Mouse (Mus musculus): Measurements from ENCODE around the gene Eif6. TPM values are rescaled to one million over a fixed set of nuclear protein-coding genes. Genes with fewer than 3 reads are reported as not detected.

Gene Eif6
- polyA plus RNA-seq, 1 experiment, result 340 TPM

- no peak overlapping the region for H3ac ChIP-seq (ENCODE audit: control insufficient read depth, insufficient read length, low read depth)
- TF ChIP-seq MAX (IDR thresholded peaks at IDR 0.05), result peak; percentile 58
- peak; percentile 93 for TF ChIP-seq MYOD1 (IDR thresholded peaks at IDR 0.05; ENCODE audit: control insufficient read depth, insufficient read length, low read depth)
- TF ChIP-seq FOSL1 (IDR thresholded peaks at IDR 0.05; ENCODE audit: insufficient read depth, low read length, poor library complexity, severe bottlenecking), result peak; percentile 93
- TF ChIP-seq CTCF (IDR thresholded peaks at IDR 0.05; ENCODE audit: control insufficient read depth, insufficient read depth, insufficient read length), result no peak
- no peaks in the 10 kb centered on the region for H3K27me3 ChIP-seq (ENCODE audit: control insufficient read depth, insufficient read depth, insufficient read length)
- H3K79me2 ChIP-seq (ENCODE audit: control insufficient read depth, insufficient read depth), result no peaks in the 10 kb centered on the region
- H3K4me3 ChIP-seq (ENCODE audit: insufficient read depth, poor library complexity, severe bottlenecking), result no peak overlapping the region
- no peaks in the 10 kb centered on the region for H3K79me3 ChIP-seq (ENCODE audit: low read depth)
- H3K36me3 ChIP-seq (ENCODE audit: control insufficient read depth, insufficient read depth), result peaks cover 39% of the 10 kb centered on the region
These were observed 23.4 kb upstream of the Eif6 start for GRCm38 (mm10) chr2:155850120-155850519.

GRCm38 (mm10) chr2:155849464-155849863, 22.7 kb upstream of the Eif6 start:
- no peak overlapping the region for H3K4me3 ChIP-seq (ENCODE audit: insufficient read depth, poor library complexity, severe bottlenecking)
- H3K27me3 ChIP-seq (ENCODE audit: control insufficient read depth, insufficient read depth, insufficient read length), result no peaks in the 10 kb centered on the region
- no peaks in the 10 kb centered on the region for H3K79me2 ChIP-seq (ENCODE audit: control insufficient read depth, insufficient read depth)
- peaks cover 46% of the 10 kb centered on the region for H3K36me3 ChIP-seq (ENCODE audit: control insufficient read depth, insufficient read depth)
- no peak overlapping the region for H3ac ChIP-seq (ENCODE audit: control insufficient read depth, insufficient read length, low read depth)
- H3K79me3 ChIP-seq (ENCODE audit: low read depth), result no peaks in the 10 kb centered on the region
- TF ChIP-seq CTCF (IDR thresholded peaks at IDR 0.05; ENCODE audit: control insufficient read depth, insufficient read depth, insufficient read length) (no peak), FOSL1 (IDR thresholded peaks at IDR 0.05; ENCODE audit: insufficient read depth, low read length, poor library complexity, severe bottlenecking) (no peak)

- TF ChIP-seq CTCF (IDR thresholded peaks at IDR 0.05; ENCODE audit: control insufficient read depth, insufficient read depth, insufficient read length) (peak; percentile 73), CEBPB (IDR thresholded peaks at IDR 0.05; ENCODE audit: low read depth) (no peak), MAX (IDR thresholded peaks at IDR 0.05) (no peak)
- Histone ChIP-seq H3K36me3 (ENCODE audit: control insufficient read depth, insufficient read depth) (peaks cover 41% of the 10 kb centered on the region), H3K4me3 (ENCODE audit: insufficient read depth, poor library complexity, severe bottlenecking) (no peak overlapping the region), H3K79me2 (ENCODE audit: control insufficient read depth, insufficient read depth) (no peaks in the 10 kb centered on the region), H3K79me3 (ENCODE audit: low read depth) (no peaks in the 10 kb centered on the region), H3K27me3 (ENCODE audit: control insufficient read depth, insufficient read depth, insufficient read length) (no peaks in the 10 kb centered on the region), H3ac (ENCODE audit: control insufficient read depth, insufficient read length, low read depth) (no peak overlapping the region)
These were observed 21.6 kb upstream of the Eif6 start for GRCm38 (mm10) chr2:155848291-155848690.

- H3K27me3 ChIP-seq (ENCODE audit: control insufficient read depth, insufficient read depth, insufficient read length), result no peaks in the 10 kb centered on the region
- H3K79me3 ChIP-seq (ENCODE audit: low read depth), result no peaks in the 10 kb centered on the region
- H3K79me2 ChIP-seq (ENCODE audit: control insufficient read depth, insufficient read depth), result no peaks in the 10 kb centered on the region
- TF ChIP-seq FOSL1 (IDR thresholded peaks at IDR 0.05; ENCODE audit: insufficient read depth, low read length, poor library complexity, severe bottlenecking), result no peak
- peak; percentile 1 for TF ChIP-seq CEBPB (IDR thresholded peaks at IDR 0.05; ENCODE audit: low read depth)
- no peak overlapping the region for H3K4me3 ChIP-seq (ENCODE audit: insufficient read depth, poor library complexity, severe bottlenecking)
- peaks cover 28% of the 10 kb centered on the region for H3K36me3 ChIP-seq (ENCODE audit: control insufficient read depth, insufficient read depth)
- H3ac ChIP-seq (ENCODE audit: control insufficient read depth, insufficient read length, low read depth), result no peak overlapping the region
These were observed 20.2 kb upstream of the Eif6 start for GRCm38 (mm10) chr2:155846930-155847329.

GRCm38 (mm10) chr2:155838961-155839360, 12.2 kb upstream of the Eif6 start:
- no peaks in the 10 kb centered on the region for H3K79me3 ChIP-seq (ENCODE audit: low read depth)
- no peaks in the 10 kb centered on the region for H3K27me3 ChIP-seq (ENCODE audit: control insufficient read depth, insufficient read depth, insufficient read length)
- no peak overlapping the region for H3K4me3 ChIP-seq (ENCODE audit: insufficient read depth, poor library complexity, severe bottlenecking)
- no peak overlapping the region for H3ac ChIP-seq (ENCODE audit: control insufficient read depth, insufficient read length, low read depth)
- H3K36me3 ChIP-seq (ENCODE audit: control insufficient read depth, insufficient read depth), result no peaks in the 10 kb centered on the region
- H3K79me2 ChIP-seq (ENCODE audit: control insufficient read depth, insufficient read depth), result no peaks in the 10 kb centered on the region
- TF ChIP-seq MYOD1 (IDR thresholded peaks at IDR 0.05; ENCODE audit: control insufficient read depth, insufficient read length, low read depth) (no peak), FOSL1 (IDR thresholded peaks at IDR 0.05; ENCODE audit: insufficient read depth, low read length, poor library complexity, severe bottlenecking) (no peak), MYOG (IDR thresholded peaks at IDR 0.05; ENCODE audit: control insufficient read depth, extremely low read depth, insufficient read length) (no peak), CEBPB (IDR thresholded peaks at IDR 0.05; ENCODE audit: low read depth) (no peak), MAX (IDR thresholded peaks at IDR 0.05) (no peak), CTCF (IDR thresholded peaks at IDR 0.05; ENCODE audit: control insufficient read depth, insufficient read depth, insufficient read length) (no peak), USF1 (IDR thresholded peaks at IDR 0.05; ENCODE audit: low read depth) (no peak)

GRCm38 (mm10) chr2:155837961-155838360, 11.2 kb upstream of the Eif6 start:
- no peak overlapping the region for H3K4me3 ChIP-seq (ENCODE audit: insufficient read depth, poor library complexity, severe bottlenecking)
- H3K79me2 ChIP-seq (ENCODE audit: control insufficient read depth, insufficient read depth), result no peaks in the 10 kb centered on the region
- no peaks in the 10 kb centered on the region for H3K36me3 ChIP-seq (ENCODE audit: control insufficient read depth, insufficient read depth)
- H3K79me3 ChIP-seq (ENCODE audit: low read depth), result no peaks in the 10 kb centered on the region
- no peak overlapping the region for H3ac ChIP-seq (ENCODE audit: control insufficient read depth, insufficient read length, low read depth)
- TF ChIP-seq MAX (IDR thresholded peaks at IDR 0.05), result no peak
- no peak for TF ChIP-seq MYOD1 (IDR thresholded peaks at IDR 0.05; ENCODE audit: control insufficient read depth, insufficient read length, low read depth)
- no peak for TF ChIP-seq MYOG (IDR thresholded peaks at IDR 0.05; ENCODE audit: control insufficient read depth, extremely low read depth, insufficient read length)
- no peak for TF ChIP-seq USF1 (IDR thresholded peaks at IDR 0.05; ENCODE audit: low read depth)
- TF ChIP-seq FOSL1 (IDR thresholded peaks at IDR 0.05; ENCODE audit: insufficient read depth, low read length, poor library complexity, severe bottlenecking), result no peak
- no peak for TF ChIP-seq CTCF (IDR thresholded peaks at IDR 0.05; ENCODE audit: control insufficient read depth, insufficient read depth, insufficient read length)
- TF ChIP-seq CEBPB (IDR thresholded peaks at IDR 0.05; ENCODE audit: low read depth), result no peak
- no peaks in the 10 kb centered on the region for H3K27me3 ChIP-seq (ENCODE audit: control insufficient read depth, insufficient read depth, insufficient read length)
